Mouse (Mus musculus): Measurements from ENCODE around the gene Inpp5f. TPM values are rescaled to one million over a fixed set of nuclear protein-coding genes. Genes with fewer than 3 reads are reported as not detected.
"Not testable (repeated sequence)": the region's sequence is repeated elsewhere in the genome, so short reads cannot be mapped to it uniquely, and the experiment has no call there.

The Inpp5f gene
- polyA plus RNA-seq, 1 experiment from 2014 or later: 16.7 TPM

DNA sequence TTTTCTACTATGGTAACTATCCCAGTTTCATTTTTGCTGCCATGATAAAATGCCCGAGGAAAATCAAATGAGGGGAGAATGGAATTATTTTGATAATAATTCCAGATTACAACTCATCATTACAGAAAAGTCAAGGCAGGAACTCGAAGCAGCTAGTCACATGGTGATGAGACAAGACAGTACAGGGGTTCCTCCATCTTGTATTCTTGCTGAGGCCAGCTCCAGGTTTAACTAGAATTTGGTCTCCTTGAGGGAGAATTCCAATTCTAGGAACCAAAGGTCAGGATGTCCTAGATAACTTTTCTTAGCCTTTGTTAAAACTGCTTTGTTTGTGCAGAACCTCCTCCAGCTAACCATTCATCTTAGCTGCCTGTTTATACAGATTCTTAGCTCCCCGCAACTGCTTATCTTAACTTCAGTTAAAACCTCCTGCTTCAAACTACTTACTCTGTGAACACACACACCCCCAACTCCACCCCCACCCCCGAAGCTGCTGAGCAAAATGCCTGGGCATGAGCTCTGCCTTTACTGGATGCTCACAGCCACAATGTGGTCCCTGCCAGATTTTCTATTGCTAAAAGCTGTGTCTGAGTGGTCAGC is 23.7 kb upstream of the Inpp5f start:
- no peak overlapping the region for H3K4me2 ChIP-seq
- no peak overlapping the region for H3K27ac ChIP-seq (ENCODE audit: low read depth, low read length)
- 56% methylated on average over 4 of the region's 4 CpGs for WGBS (ENCODE audit: insufficient replicate concordance)
- H3K4me1 ChIP-seq (ENCODE audit: control insufficient read depth, insufficient read depth, low read length): peaks cover 18% of the 10 kb centered on the region
- no peak for ATAC-seq (replicated peaks; ENCODE audit: insufficient number of reproducible peaks, low FRiP score, low TSS enrichment)
- no peaks in the 10 kb centered on the region for H3K9me3 ChIP-seq (replicated peaks; ENCODE audit: control insufficient read depth, low read length)
- no peaks in the 10 kb centered on the region for H3K36me3 ChIP-seq (ENCODE audit: control insufficient read depth, insufficient read depth, low read length)
- H3K27me3 ChIP-seq (ENCODE audit: control insufficient read depth, insufficient read depth, low read length): no peaks in the 10 kb centered on the region
- no peak overlapping the region for H3K9ac ChIP-seq (ENCODE audit: low read depth, low read length)
- H3K4me3 ChIP-seq (ENCODE audit: low read depth, low read length): no peak overlapping the region

DNA sequence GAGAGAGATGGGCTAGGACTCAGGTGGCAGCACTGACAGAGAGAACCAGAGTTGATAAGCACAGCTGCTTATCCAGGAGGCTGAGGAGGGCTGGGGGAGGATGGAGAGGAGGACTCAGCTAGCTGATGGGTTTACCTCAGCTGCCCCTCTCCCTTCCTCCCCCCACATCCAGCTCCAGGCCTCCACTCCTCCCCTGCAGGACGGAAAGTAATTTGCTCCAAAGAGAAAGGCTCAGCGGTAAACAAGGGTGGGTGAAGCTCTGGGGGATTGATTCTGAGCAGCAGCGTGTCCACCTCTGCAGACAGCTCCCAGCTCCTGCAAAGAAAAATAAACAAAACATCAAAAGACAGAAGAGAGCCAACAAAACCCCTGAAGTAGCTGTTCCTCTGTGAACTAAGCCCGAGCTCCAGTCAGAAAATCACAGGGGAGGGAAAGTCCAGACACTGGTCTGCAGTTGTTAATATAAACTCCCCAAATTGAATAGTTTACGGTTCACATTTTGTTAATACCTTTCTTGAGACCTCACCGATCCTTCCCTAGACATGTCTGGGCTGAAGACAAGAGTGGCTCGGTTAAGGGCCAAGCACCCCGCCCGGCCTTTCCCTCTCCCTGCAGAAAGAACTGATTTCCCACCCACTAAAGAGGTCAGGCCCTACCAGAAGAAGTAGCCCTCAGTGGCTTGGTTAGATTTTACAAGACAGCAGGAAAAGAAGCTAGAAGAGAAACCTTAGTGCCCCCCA is 19.6 kb upstream of the Inpp5f start:
- H3K4me1 ChIP-seq (ENCODE audit: control insufficient read depth, insufficient read depth, low read length): peaks cover 16% of the 10 kb centered on the region
- H3K9me3 ChIP-seq (replicated peaks; ENCODE audit: control insufficient read depth, low read length): no peaks in the 10 kb centered on the region
- 17% methylated on average over 9 of the region's 9 CpGs for WGBS (ENCODE audit: insufficient replicate concordance)
- H3K4me3 ChIP-seq (ENCODE audit: low read depth, low read length): no peak overlapping the region
- H3K36me3 ChIP-seq (ENCODE audit: control insufficient read depth, insufficient read depth, low read length): no peaks in the 10 kb centered on the region
- no peaks in the 10 kb centered on the region for H3K27me3 ChIP-seq (ENCODE audit: control insufficient read depth, insufficient read depth, low read length)
- no peak overlapping the region for H3K9ac ChIP-seq (ENCODE audit: low read depth, low read length)
- H3K4me2 ChIP-seq: no peak overlapping the region; the same call in none of the 2 replicates
- ATAC-seq (replicated peaks; ENCODE audit: insufficient number of reproducible peaks, low FRiP score, low TSS enrichment): no peak
- peak overlapping the region; percentile 35; the same call in 1 of the 2 replicates for H3K27ac ChIP-seq (ENCODE audit: low read depth, low read length)

DNA sequence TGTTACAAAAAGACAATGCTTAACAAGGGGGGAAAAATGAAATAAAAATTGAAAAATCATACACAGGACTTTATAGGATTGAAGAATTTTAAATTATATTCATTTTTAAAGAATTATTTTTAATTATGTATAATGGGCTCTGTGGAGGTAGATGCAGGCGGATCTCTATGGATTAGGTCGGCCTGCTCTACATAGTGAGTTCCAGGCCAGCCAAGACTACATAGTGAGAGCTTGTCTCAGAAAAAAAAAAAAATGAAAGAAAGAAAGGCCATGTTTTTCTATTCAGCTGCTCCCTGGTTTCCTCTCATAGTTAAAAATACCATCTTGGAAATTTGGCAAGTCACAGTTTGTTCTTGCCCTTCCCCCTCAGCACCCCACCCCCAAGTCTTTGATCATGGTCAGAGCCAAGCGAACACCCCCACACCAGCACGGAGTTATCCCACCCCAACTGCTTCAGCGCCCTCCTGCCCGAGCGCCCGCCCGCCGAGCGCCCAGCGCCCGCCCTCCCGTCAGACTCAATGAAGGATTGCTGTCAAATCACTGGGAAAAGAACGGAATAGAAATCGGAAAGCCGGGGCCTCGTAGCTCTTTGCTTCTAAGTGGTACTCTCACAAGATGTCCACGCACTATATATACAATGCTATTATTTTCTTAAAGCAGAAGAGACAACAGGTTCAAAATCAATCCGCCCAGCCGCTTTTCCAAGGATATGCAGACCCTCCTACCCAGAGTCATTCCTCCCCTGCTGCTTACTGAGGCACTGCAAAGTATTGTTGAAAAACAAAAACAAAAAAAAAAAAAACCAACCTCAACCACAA is 18.8 kb upstream of the Inpp5f start:
- peak overlapping the region; percentile 28 for H3K4me3 ChIP-seq (ENCODE audit: low read depth, low read length)
- peak overlapping the region; percentile 62 for H3K4me2 ChIP-seq
- WGBS (ENCODE audit: insufficient replicate concordance): 9% methylated on average over 21 of the region's 21 CpGs
- peaks cover 3% of the 10 kb centered on the region; the same call in 1 of the 2 replicates for H3K9me3 ChIP-seq (replicated peaks; ENCODE audit: control insufficient read depth, low read length)
- H3K27me3 ChIP-seq (ENCODE audit: control insufficient read depth, insufficient read depth, low read length): no peaks in the 10 kb centered on the region
- no peak for ATAC-seq (replicated peaks; ENCODE audit: insufficient number of reproducible peaks, low FRiP score, low TSS enrichment)
- H3K9ac ChIP-seq (ENCODE audit: low read depth, low read length): peak overlapping the region; percentile 39; the same call in 1 of the 2 replicates
- no peaks in the 10 kb centered on the region for H3K36me3 ChIP-seq (ENCODE audit: control insufficient read depth, insufficient read depth, low read length)
- peaks cover 16% of the 10 kb centered on the region for H3K4me1 ChIP-seq (ENCODE audit: control insufficient read depth, insufficient read depth, low read length)
- peak overlapping the region; percentile 35; the same call in 1 of the 2 replicates for H3K27ac ChIP-seq (ENCODE audit: low read depth, low read length)

DNA sequence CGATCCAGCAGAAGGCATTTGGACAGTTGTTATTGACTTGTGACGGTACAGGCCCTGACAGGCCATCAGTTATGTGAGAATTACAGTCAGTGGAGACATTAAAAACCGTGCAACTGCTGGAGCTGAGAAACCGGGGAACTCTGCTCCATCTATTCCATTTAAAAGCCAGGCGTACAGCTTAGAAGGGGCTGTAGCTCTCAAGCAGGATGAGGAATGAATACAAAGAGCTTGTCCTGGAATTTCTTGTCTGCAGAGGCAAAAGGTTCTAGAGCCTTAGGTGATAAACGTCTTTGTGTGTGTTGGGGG is 18.2 kb upstream of the Inpp5f start:
- H3K27ac ChIP-seq (ENCODE audit: low read depth, low read length): no peak overlapping the region
- H3K9ac ChIP-seq (ENCODE audit: low read depth, low read length): no peak overlapping the region
- peak overlapping the region; percentile 62 for H3K4me2 ChIP-seq
- 12% methylated on average over 6 of the region's 6 CpGs for WGBS (ENCODE audit: insufficient replicate concordance)
- no peaks in the 10 kb centered on the region for H3K27me3 ChIP-seq (ENCODE audit: control insufficient read depth, insufficient read depth, low read length)
- H3K4me3 ChIP-seq (ENCODE audit: low read depth, low read length): no peak overlapping the region
- ATAC-seq (replicated peaks; ENCODE audit: insufficient number of reproducible peaks, low FRiP score, low TSS enrichment): no peak
- H3K4me1 ChIP-seq (ENCODE audit: control insufficient read depth, insufficient read depth, low read length): peaks cover 13% of the 10 kb centered on the region
- peaks cover 3% of the 10 kb centered on the region; the same call in 1 of the 2 replicates for H3K9me3 ChIP-seq (replicated peaks; ENCODE audit: control insufficient read depth, low read length)
- no peaks in the 10 kb centered on the region for H3K36me3 ChIP-seq (ENCODE audit: control insufficient read depth, insufficient read depth, low read length)

DNA sequence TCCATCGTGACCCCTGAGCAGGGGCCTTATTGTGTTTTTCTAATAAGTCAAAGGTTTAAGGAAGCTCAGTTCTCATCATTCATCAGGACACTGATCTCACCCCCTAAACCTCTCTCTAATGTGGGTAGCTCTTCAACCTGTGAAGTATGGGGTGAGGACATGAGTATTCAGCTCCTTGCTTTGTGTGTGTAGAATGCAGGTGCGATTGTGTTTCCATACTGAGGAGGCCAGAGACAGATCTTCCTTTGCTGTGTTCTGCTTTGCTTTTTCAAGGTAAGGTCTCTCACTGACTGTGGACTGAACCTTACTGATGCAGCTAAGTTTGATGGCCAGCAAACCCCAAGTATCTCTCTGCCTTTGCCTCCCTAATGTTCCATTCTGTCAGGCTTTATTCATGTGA is 14.9 kb upstream of the Inpp5f start:
- Histone ChIP-seq H3K4me2 (no peak overlapping the region), H3K27me3 (ENCODE audit: control insufficient read depth, insufficient read depth, low read length) (no peaks in the 10 kb centered on the region), H3K27ac (ENCODE audit: low read depth, low read length) (no peak overlapping the region), H3K4me3 (ENCODE audit: low read depth, low read length) (no peak overlapping the region), H3K9ac (ENCODE audit: low read depth, low read length) (no peak overlapping the region), H3K9me3 (replicated peaks; ENCODE audit: control insufficient read depth, low read length) (peaks cover 3% of the 10 kb centered on the region; the same call in 1 of the 2 replicates), H3K36me3 (ENCODE audit: control insufficient read depth, insufficient read depth, low read length) (no peaks in the 10 kb centered on the region), H3K4me1 (ENCODE audit: control insufficient read depth, insufficient read depth, low read length) (peaks cover 12% of the 10 kb centered on the region)
- ATAC-seq (replicated peaks; ENCODE audit: insufficient number of reproducible peaks, low FRiP score, low TSS enrichment): no peak
- 87% methylated on average over 2 of the region's 2 CpGs for WGBS (ENCODE audit: insufficient replicate concordance)

DNA sequence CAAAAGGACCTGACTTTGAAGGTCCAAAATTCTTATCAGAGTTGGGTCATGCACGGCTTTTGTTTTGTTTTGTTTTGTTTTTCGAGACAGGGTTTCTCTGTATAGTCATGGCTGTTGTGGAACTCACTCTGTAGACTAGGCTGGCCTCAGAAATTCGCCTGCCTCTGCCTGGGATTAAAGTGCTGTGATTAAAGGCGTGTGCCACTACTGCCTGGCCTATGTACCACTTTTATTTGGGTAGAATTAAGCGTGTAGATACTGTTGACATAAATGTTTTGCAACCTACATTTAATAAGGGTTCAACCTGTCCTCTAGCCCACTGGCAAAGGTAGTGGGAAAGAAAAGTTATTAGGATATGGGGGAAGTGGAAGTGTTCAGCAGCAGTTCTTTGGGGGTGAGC is 12.1 kb upstream of the Inpp5f start:
- Histone ChIP-seq H3K4me3 (ENCODE audit: low read depth, low read length) (no peak overlapping the region), H3K4me1 (ENCODE audit: control insufficient read depth, insufficient read depth, low read length) (no peaks in the 10 kb centered on the region), H3K4me2 (no peak overlapping the region), H3K9me3 (replicated peaks; ENCODE audit: control insufficient read depth, low read length) (peaks cover 3% of the 10 kb centered on the region; the same call in 1 of the 2 replicates), H3K27ac (ENCODE audit: low read depth, low read length) (no peak overlapping the region), H3K9ac (ENCODE audit: low read depth, low read length) (no peak overlapping the region), H3K27me3 (ENCODE audit: control insufficient read depth, insufficient read depth, low read length) (no peaks in the 10 kb centered on the region), H3K36me3 (ENCODE audit: control insufficient read depth, insufficient read depth, low read length) (no peaks in the 10 kb centered on the region)
- no peak for ATAC-seq (replicated peaks; ENCODE audit: insufficient number of reproducible peaks, low FRiP score, low TSS enrichment)
- WGBS (ENCODE audit: insufficient replicate concordance): 67% methylated on average over 5 of the region's 5 CpGs

DNA sequence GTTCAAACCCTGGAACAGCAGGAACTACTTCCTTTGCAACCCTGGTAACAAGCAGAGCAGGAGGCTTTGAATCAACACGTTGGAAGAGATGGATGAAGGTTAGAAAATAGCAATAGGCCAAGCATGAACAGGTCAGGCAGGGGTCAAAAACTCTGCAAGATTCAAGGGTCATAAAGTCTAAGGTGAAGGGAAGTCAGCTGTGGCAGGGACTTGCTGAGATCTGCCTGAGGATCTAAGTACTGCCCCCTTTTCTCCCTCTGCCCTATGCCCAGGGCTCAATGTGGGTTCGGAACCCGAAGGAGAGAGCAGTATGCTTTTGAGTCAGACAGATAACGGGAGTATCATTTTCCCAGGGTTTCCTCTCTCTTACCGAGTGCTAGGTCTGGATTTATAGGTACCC is 9.3 kb upstream of the Inpp5f start:
- no peak for ATAC-seq (replicated peaks; ENCODE audit: insufficient number of reproducible peaks, low FRiP score, low TSS enrichment)

DNA sequence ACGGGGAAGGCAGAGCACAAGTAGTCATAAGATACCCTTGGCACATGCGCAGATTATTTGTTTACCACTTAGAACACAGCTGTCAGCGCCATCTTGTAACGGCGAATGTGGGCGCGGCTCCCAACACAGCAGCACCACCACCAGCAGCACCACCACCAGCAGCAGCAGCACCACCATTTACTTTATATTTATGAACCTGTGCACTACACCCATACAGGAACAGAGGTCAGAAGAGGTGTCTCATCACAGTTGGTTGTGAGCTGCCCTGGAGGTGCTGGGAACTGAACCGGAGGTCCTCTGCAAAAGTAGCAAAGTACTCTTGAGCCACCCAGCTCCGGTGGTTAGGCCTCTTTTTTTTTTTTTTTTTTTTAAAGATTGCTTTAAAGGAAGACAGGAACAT is 1.2 kb upstream of the Inpp5f start:
- ATAC-seq (replicated peaks; ENCODE audit: insufficient number of reproducible peaks, low FRiP score, low TSS enrichment): not testable (repeated sequence)

More for the DNA sequence above, 9.3 kb upstream of the Inpp5f start:
- WGBS (ENCODE audit: insufficient replicate concordance): 77% methylated on average over 5 of the region's 5 CpGs
- H3K4me2 ChIP-seq: no peak overlapping the region
- H3K4me1 ChIP-seq (ENCODE audit: control insufficient read depth, insufficient read depth, low read length): no peaks in the 10 kb centered on the region
- H3K27ac ChIP-seq (ENCODE audit: low read depth, low read length): no peak overlapping the region
- H3K36me3 ChIP-seq (ENCODE audit: control insufficient read depth, insufficient read depth, low read length): no peaks in the 10 kb centered on the region
- no peaks in the 10 kb centered on the region for H3K27me3 ChIP-seq (ENCODE audit: control insufficient read depth, insufficient read depth, low read length)
- no peak overlapping the region for H3K9ac ChIP-seq (ENCODE audit: low read depth, low read length)
- H3K9me3 ChIP-seq (replicated peaks; ENCODE audit: control insufficient read depth, low read length): peaks cover 2% of the 10 kb centered on the region; the same call in 1 of the 2 replicates
- no peak overlapping the region for H3K4me3 ChIP-seq (ENCODE audit: low read depth, low read length)

More for the DNA sequence above, 1.2 kb upstream of the Inpp5f start:
- not testable (repeated sequence) for H3K4me3 ChIP-seq (ENCODE audit: low read depth, low read length); H3K4me2 ChIP-seq; H3K9me3 ChIP-seq (replicated peaks; ENCODE audit: control insufficient read depth, low read length); H3K36me3 ChIP-seq (ENCODE audit: control insufficient read depth, insufficient read depth, low read length); H3K27me3 ChIP-seq (ENCODE audit: control insufficient read depth, insufficient read depth, low read length); H3K4me1 ChIP-seq (ENCODE audit: control insufficient read depth, insufficient read depth, low read length); H3K9ac ChIP-seq (ENCODE audit: low read depth, low read length); H3K27ac ChIP-seq (ENCODE audit: low read depth, low read length)
- 96% methylated on average over 7 of the region's 9 CpGs for WGBS (ENCODE audit: insufficient replicate concordance)

Measured in heart, embryonic 11.5 days (tissue).